Mouse (Mus musculus) brain, embryonic 14.5 days (tissue): ENCODE measurements around the gene 9530003J23Rik.
"Not testable (repeated sequence)": the region's sequence is repeated elsewhere in the genome, so short reads cannot be mapped to it uniquely, and the experiment has no call there.

ENCODE experiments used
- CTCF ChIP-seq: fragments of 200-500 bp; IDR thresholded peaks from 2 replicates; pipeline ENCODE4 v1.5.1; 2012; ENCODE audit warnings: inconsistent platforms, mild to moderate bottlenecking, moderate library complexity, borderline replicate concordance; ENCODE audit not compliant: insufficient read depth, insufficient read length; ENCODE audit errors: extremely low read depth
- POLR2A ChIP-seq: fragments of 200-500 bp; IDR thresholded peaks from 2 replicates; pipeline ENCODE4 v1.6.1; 2012; ENCODE audit warnings: mild to moderate bottlenecking, inconsistent platforms, borderline replicate concordance; ENCODE audit not compliant: poor library complexity, insufficient read depth, insufficient read length, severe bottlenecking; ENCODE audit errors: extremely low read depth

DNA sequence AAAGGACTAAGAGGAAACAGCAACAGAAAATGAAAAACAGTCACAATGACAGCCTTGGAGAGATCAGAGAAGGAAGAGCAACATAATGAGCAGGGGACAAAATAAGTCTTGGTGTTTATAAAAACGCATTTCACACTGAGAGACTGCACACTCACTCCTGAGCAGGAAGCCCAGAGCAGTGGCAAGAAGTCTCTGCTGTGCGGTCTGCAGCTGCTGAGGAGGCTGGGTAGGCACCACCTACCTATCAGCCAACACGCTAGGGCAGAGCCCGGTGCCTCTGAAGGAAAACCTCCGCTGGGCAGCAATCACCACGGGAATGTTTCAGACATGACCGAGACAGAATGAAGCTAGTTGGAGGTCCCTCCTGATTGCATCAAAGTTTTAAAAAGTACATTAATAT lies 36.1 kb upstream of the 9530003J23Rik start:
- not testable (repeated sequence) for TF ChIP-seq POLR2A, CTCF
